Mouse (Mus musculus): ENCODE results near the gene Hipk1. TPM values are rescaled to one million over a fixed set of nuclear protein-coding genes. Genes with fewer than 3 reads are reported as not detected.

The Hipk1 gene
- polyA plus RNA-seq, 1 experiment = 16.7 TPM

DNA sequence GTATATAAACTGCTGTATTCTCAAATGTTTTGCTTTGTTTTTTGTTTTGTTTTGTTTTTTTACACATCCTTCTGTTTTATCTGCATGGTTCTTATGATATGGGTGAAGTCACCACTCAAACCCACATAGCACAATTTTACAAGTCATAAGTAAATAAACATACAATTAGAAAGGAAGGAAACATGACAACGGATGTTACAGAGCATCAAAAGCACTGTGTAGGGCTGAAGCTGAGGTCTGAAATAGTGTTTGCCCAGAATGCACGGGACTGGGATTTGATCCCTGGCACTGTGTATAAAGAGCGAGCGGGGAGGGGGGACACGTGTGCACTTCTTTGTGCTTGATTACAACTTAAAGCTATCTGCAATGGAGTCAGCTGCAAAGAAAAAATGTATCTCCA is 10.6 kb downstream of the Hipk1 start:
- no peak overlapping the region for H3K4me3 ChIP-seq
- H3K4me2 ChIP-seq (ENCODE audit: low read depth) = no peak overlapping the region
- H3ac ChIP-seq (ENCODE audit: control insufficient read depth, insufficient read length) = no peak overlapping the region
- H3K27me3 ChIP-seq (ENCODE audit: control insufficient read depth, insufficient read depth, insufficient read length) = no peaks in the 10 kb centered on the region
- peaks cover 17% of the 10 kb centered on the region for H3K36me3 ChIP-seq (ENCODE audit: control insufficient read depth, insufficient read depth)
- peaks cover 93% of the 10 kb centered on the region for H3K79me2 ChIP-seq (ENCODE audit: control insufficient read depth, insufficient read depth)
- TF ChIP-seq POLR2A (IDR thresholded peaks at IDR 0.05; ENCODE audit: insufficient read length, low read depth) = no peak
- TF ChIP-seq POLR2AphosphoS2 (IDR thresholded peaks at IDR 0.05; ENCODE audit: insufficient read length, low read depth) = no peak
- TF ChIP-seq TCF3 (IDR thresholded peaks at IDR 0.05; ENCODE audit: insufficient read length, low read depth) = no peak
- no peak for TF ChIP-seq SRF (IDR thresholded peaks at IDR 0.05; ENCODE audit: control insufficient read depth, insufficient read length, low read depth)
- TF ChIP-seq USF1 (IDR thresholded peaks at IDR 0.05; ENCODE audit: low read depth) = no peak
- TF ChIP-seq TCF12 (IDR thresholded peaks at IDR 0.05; ENCODE audit: insufficient read depth, poor library complexity, severe bottlenecking) = no peak
- no peak for TF ChIP-seq REST (IDR thresholded peaks at IDR 0.05; ENCODE audit: insufficient read depth, insufficient read length)
- TF ChIP-seq MAX (IDR thresholded peaks at IDR 0.05; ENCODE audit: low read depth) = no peak
- TF ChIP-seq MYOD1 (IDR thresholded peaks at IDR 0.05; ENCODE audit: control insufficient read depth in 1 of 3, insufficient read length in 2 of 3, low read depth in 2 of 3) = no peak
- TF ChIP-seq CEBPB (IDR thresholded peaks at IDR 0.05; ENCODE audit: insufficient read depth, poor library complexity, severe bottlenecking) = no peak
- TF ChIP-seq E2F4 (IDR thresholded peaks at IDR 0.05; ENCODE audit: insufficient read depth) = no peak
- TF ChIP-seq MYOG (IDR thresholded peaks at IDR 0.05; ENCODE audit: control insufficient read depth in 1 of 3, insufficient read depth in 1 of 3, insufficient read length in 2 of 3, low read depth in 2 of 3) = no peak

DNA sequence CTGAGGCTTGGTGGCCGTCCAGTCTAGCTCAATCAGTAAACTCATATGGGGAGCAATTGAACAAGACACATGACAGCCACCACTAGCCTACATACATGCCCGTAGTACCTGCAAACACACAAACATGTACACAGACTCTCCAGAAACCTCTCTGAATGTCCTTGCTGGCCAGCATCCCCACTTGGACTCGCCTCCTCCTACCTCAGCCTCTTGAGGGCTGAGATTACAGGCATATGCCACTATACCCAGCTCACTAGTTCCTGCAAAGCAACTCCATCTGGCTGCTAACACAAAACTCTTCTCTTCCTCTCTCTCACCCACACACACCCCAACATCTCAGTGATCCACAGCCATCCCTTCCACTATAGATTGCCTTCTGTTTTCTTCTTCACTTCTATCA is 11.1 kb downstream of the Hipk1 start:
- H3K4me3 ChIP-seq = no peak overlapping the region
- H3ac ChIP-seq (ENCODE audit: control insufficient read depth, insufficient read length) = no peak overlapping the region
- H3K36me3 ChIP-seq (ENCODE audit: control insufficient read depth, insufficient read depth) = peaks cover 19% of the 10 kb centered on the region
- H3K79me2 ChIP-seq (ENCODE audit: control insufficient read depth, insufficient read depth) = peaks cover 93% of the 10 kb centered on the region
- H3K4me2 ChIP-seq (ENCODE audit: low read depth) = no peak overlapping the region
- no peaks in the 10 kb centered on the region for H3K27me3 ChIP-seq (ENCODE audit: control insufficient read depth, insufficient read depth, insufficient read length)
- TF ChIP-seq POLR2AphosphoS2 (IDR thresholded peaks at IDR 0.05; ENCODE audit: insufficient read length, low read depth) (no peak), SRF (IDR thresholded peaks at IDR 0.05; ENCODE audit: control insufficient read depth, insufficient read length, low read depth) (no peak), POLR2A (IDR thresholded peaks at IDR 0.05; ENCODE audit: insufficient read length, low read depth) (no peak), TCF12 (IDR thresholded peaks at IDR 0.05; ENCODE audit: insufficient read depth, poor library complexity, severe bottlenecking) (no peak), MYOG (IDR thresholded peaks at IDR 0.05; ENCODE audit: control insufficient read depth in 1 of 3, insufficient read depth in 1 of 3, insufficient read length in 2 of 3, low read depth in 2 of 3) (no peak), E2F4 (IDR thresholded peaks at IDR 0.05; ENCODE audit: insufficient read depth) (no peak), USF1 (IDR thresholded peaks at IDR 0.05; ENCODE audit: low read depth) (no peak), REST (IDR thresholded peaks at IDR 0.05; ENCODE audit: insufficient read depth, insufficient read length) (no peak), CEBPB (IDR thresholded peaks at IDR 0.05; ENCODE audit: insufficient read depth, poor library complexity, severe bottlenecking) (no peak), TCF3 (IDR thresholded peaks at IDR 0.05; ENCODE audit: insufficient read length, low read depth) (no peak), MYOD1 (IDR thresholded peaks at IDR 0.05; ENCODE audit: control insufficient read depth in 1 of 3, insufficient read length in 2 of 3, low read depth in 2 of 3) (no peak), MAX (IDR thresholded peaks at IDR 0.05; ENCODE audit: low read depth) (no peak)

DNA sequence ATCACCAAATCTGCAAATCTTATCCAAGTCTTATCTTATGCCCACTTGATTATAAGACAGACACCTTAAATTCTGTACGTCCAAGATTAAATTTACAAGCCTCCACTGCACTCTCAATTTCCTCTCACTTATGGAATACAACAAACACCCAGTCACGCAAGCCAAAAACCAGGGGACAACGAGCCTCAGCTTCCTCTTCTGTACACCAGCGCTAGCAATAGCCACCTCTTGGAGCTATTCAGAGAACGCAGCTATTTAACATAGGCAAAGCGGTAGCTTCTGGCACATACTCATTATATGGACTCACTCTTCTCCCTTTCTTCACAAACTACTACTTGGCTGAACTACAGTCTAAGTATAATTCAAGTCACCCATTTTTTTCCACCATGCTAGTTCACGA is 12.2 kb downstream of the Hipk1 start:
- H3K79me2 ChIP-seq (ENCODE audit: control insufficient read depth, insufficient read depth) = peaks cover 89% of the 10 kb centered on the region
- H3K4me2 ChIP-seq (ENCODE audit: low read depth) = no peak overlapping the region
- peaks cover 24% of the 10 kb centered on the region for H3K36me3 ChIP-seq (ENCODE audit: control insufficient read depth, insufficient read depth)
- TF ChIP-seq POLR2AphosphoS2 (IDR thresholded peaks at IDR 0.05; ENCODE audit: insufficient read length, low read depth) (no peak), REST (IDR thresholded peaks at IDR 0.05; ENCODE audit: insufficient read depth, insufficient read length) (no peak), MYOD1 (IDR thresholded peaks at IDR 0.05; ENCODE audit: control insufficient read depth in 1 of 3, insufficient read length in 2 of 3, low read depth in 2 of 3) (no peak), CEBPB (IDR thresholded peaks at IDR 0.05; ENCODE audit: insufficient read depth, poor library complexity, severe bottlenecking) (no peak), TCF12 (IDR thresholded peaks at IDR 0.05; ENCODE audit: insufficient read depth, poor library complexity, severe bottlenecking) (no peak), MAX (IDR thresholded peaks at IDR 0.05; ENCODE audit: low read depth) (no peak), TCF3 (IDR thresholded peaks at IDR 0.05; ENCODE audit: insufficient read length, low read depth) (no peak), E2F4 (IDR thresholded peaks at IDR 0.05; ENCODE audit: insufficient read depth) (no peak), POLR2A (IDR thresholded peaks at IDR 0.05; ENCODE audit: insufficient read length, low read depth) (no peak), MYOG (IDR thresholded peaks at IDR 0.05; ENCODE audit: control insufficient read depth in 1 of 3, insufficient read depth in 1 of 3, insufficient read length in 2 of 3, low read depth in 2 of 3) (no peak), SRF (IDR thresholded peaks at IDR 0.05; ENCODE audit: control insufficient read depth, insufficient read length, low read depth) (no peak), USF1 (IDR thresholded peaks at IDR 0.05; ENCODE audit: low read depth) (no peak)
- H3K27me3 ChIP-seq (ENCODE audit: control insufficient read depth, insufficient read depth, insufficient read length) = no peaks in the 10 kb centered on the region
- H3ac ChIP-seq (ENCODE audit: control insufficient read depth, insufficient read length) = no peak overlapping the region
- no peak overlapping the region for H3K4me3 ChIP-seq

DNA sequence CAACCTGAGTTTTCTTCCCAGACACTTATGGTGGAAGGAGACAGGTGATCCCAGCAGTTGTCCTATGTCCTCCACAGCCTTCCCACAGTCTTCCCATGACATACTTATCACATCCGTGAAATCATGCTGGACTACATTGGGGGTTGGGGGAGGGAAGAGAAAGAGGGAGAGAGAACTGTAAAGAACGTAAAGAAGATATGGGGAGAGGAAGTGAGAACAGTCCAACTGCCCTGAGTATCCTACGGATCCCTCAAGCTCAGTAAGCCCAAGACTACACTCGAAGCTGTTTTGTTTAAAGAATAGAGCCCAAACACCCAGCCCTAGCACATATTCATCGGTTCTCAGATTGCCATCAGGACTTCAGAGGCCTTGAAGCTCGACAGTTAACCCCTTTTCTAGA is 12.7 kb downstream of the Hipk1 start:
- peaks cover 84% of the 10 kb centered on the region for H3K79me2 ChIP-seq (ENCODE audit: control insufficient read depth, insufficient read depth)
- TF ChIP-seq MAX (IDR thresholded peaks at IDR 0.05; ENCODE audit: low read depth) (no peak), CEBPB (IDR thresholded peaks at IDR 0.05; ENCODE audit: insufficient read depth, poor library complexity, severe bottlenecking) (no peak), REST (IDR thresholded peaks at IDR 0.05; ENCODE audit: insufficient read depth, insufficient read length) (no peak), SRF (IDR thresholded peaks at IDR 0.05; ENCODE audit: control insufficient read depth, insufficient read length, low read depth) (no peak), MYOG (IDR thresholded peaks at IDR 0.05; ENCODE audit: control insufficient read depth in 1 of 3, insufficient read depth in 1 of 3, insufficient read length in 2 of 3, low read depth in 2 of 3) (no peak), MYOD1 (IDR thresholded peaks at IDR 0.05; ENCODE audit: control insufficient read depth in 1 of 3, insufficient read length in 2 of 3, low read depth in 2 of 3) (no peak), POLR2A (IDR thresholded peaks at IDR 0.05; ENCODE audit: insufficient read length, low read depth) (no peak), E2F4 (IDR thresholded peaks at IDR 0.05; ENCODE audit: insufficient read depth) (no peak), TCF12 (IDR thresholded peaks at IDR 0.05; ENCODE audit: insufficient read depth, poor library complexity, severe bottlenecking) (no peak), TCF3 (IDR thresholded peaks at IDR 0.05; ENCODE audit: insufficient read length, low read depth) (no peak), POLR2AphosphoS2 (IDR thresholded peaks at IDR 0.05; ENCODE audit: insufficient read length, low read depth) (no peak), USF1 (IDR thresholded peaks at IDR 0.05; ENCODE audit: low read depth) (no peak)
- H3K4me2 ChIP-seq (ENCODE audit: low read depth) = no peak overlapping the region
- H3ac ChIP-seq (ENCODE audit: control insufficient read depth, insufficient read length) = no peak overlapping the region
- H3K36me3 ChIP-seq (ENCODE audit: control insufficient read depth, insufficient read depth) = peaks cover 24% of the 10 kb centered on the region
- H3K4me3 ChIP-seq = no peak overlapping the region
- no peaks in the 10 kb centered on the region for H3K27me3 ChIP-seq (ENCODE audit: control insufficient read depth, insufficient read depth, insufficient read length)

Data from myocyte (in vitro differentiated cells).